16 mouse cellular contexts compared by ENCODE assay signal in genomic region chr9:62509617-62510016, GRCm38 (mm10). TPM values are rescaled to one million over a fixed set of nuclear protein-coding genes. Genes with fewer than 3 reads are reported as not detected.
DNase-seq lines count a peak whose midpoint lies in the region; ATAC-seq lines count a peak whose summit lies in the region.
"Had no signal": no experiment of that assay in that cellular context is flagged by ENCODE, and none has a peak within 500 bp of the region (broad histone marks: within the 10 kb centered on the region; RNA-seq: fewer than 3 reads in every experiment).

No protein-coding gene starts in this region.

- H3K36me3 ChIP-seq in forebrain, embryonic 12.5 days (replicated peaks) = no peaks in the 10 kb centered on the region
- H3K36me3 ChIP-seq in forebrain, embryonic 14.5 days (ENCODE audit: control insufficient read depth, insufficient read depth, low read length) = no peaks in the 10 kb centered on the region
- H3K36me3 ChIP-seq in forebrain, embryonic 15.5 days = no peaks in the 10 kb centered on the region
- no peaks in the 10 kb centered on the region for H3K36me3 ChIP-seq in neural tube, embryonic 15.5 days
- H3K36me3 ChIP-seq: embryonic facial prominence, embryonic 13.5 days; G1E; heart, embryonic 15.5 days; intestine, embryonic 15.5 days; limb, embryonic 15.5 days had no signal

- 0 out of 2 replicates have a peak overlapping the region, but pooled peaks have one; percentile 21 for H3K9ac ChIP-seq in forebrain, embryonic 12.5 days
- H3K9ac ChIP-seq in forebrain, embryonic 14.5 days (ENCODE audit: low read length) = no peak overlapping the region
- no peak overlapping the region for H3K9ac ChIP-seq in forebrain, embryonic 15.5 days (replicated peaks)
- H3K9ac ChIP-seq in neural tube, embryonic 15.5 days (replicated peaks) = no peak overlapping the region
- H3K9ac ChIP-seq: embryonic facial prominence, embryonic 13.5 days; heart, embryonic 15.5 days; intestine, embryonic 15.5 days; limb, embryonic 15.5 days had no signal

- no peak overlapping the region for H3K4me3 ChIP-seq in forebrain, embryonic 12.5 days (replicated peaks)
- H3K4me3 ChIP-seq in forebrain, embryonic 14.5 days (ENCODE audit: low read depth, low read length) = no peak overlapping the region
- H3K4me3 ChIP-seq in forebrain, embryonic 15.5 days = no peak overlapping the region
- no peak overlapping the region for H3K4me3 ChIP-seq in neural tube, embryonic 15.5 days (replicated peaks)
- H3K4me3 ChIP-seq: embryonic facial prominence, embryonic 13.5 days; heart, embryonic 15.5 days; intestine, embryonic 15.5 days; limb, embryonic 15.5 days had no signal

- H3K4me2 ChIP-seq in forebrain, embryonic 12.5 days = no peak overlapping the region
- H3K4me2 ChIP-seq in forebrain, embryonic 14.5 days (ENCODE audit: low read length) = no peak overlapping the region
- H3K4me2 ChIP-seq in forebrain, embryonic 15.5 days (replicated peaks) = no peak overlapping the region
- H3K4me2 ChIP-seq in neural tube, embryonic 15.5 days = no peak overlapping the region
- H3K4me2 ChIP-seq: embryonic facial prominence, embryonic 13.5 days; heart, embryonic 15.5 days; intestine, embryonic 15.5 days; limb, embryonic 15.5 days had no signal

- no peaks in the 10 kb centered on the region for H3K27me3 ChIP-seq in forebrain, embryonic 12.5 days
- no peaks in the 10 kb centered on the region for H3K27me3 ChIP-seq in forebrain, embryonic 14.5 days (replicated peaks; ENCODE audit: control insufficient read depth, insufficient read depth, low read length)
- H3K27me3 ChIP-seq in forebrain, embryonic 15.5 days = no peaks in the 10 kb centered on the region
- H3K27me3 ChIP-seq in neural tube, embryonic 15.5 days (replicated peaks) = no peaks in the 10 kb centered on the region
- H3K27me3 ChIP-seq: embryonic facial prominence, embryonic 13.5 days; heart, embryonic 15.5 days; intestine, embryonic 15.5 days; limb, embryonic 15.5 days had no signal

- H3K4me1 ChIP-seq in forebrain, embryonic 12.5 days = peaks cover 58% of the 10 kb centered on the region
- peaks cover 28% of the 10 kb centered on the region for H3K4me1 ChIP-seq in forebrain, embryonic 14.5 days (ENCODE audit: control insufficient read depth, insufficient read depth, low read length)
- peaks cover 56% of the 10 kb centered on the region for H3K4me1 ChIP-seq in forebrain, embryonic 15.5 days
- H3K4me1 ChIP-seq in neural tube, embryonic 15.5 days = peaks cover 65% of the 10 kb centered on the region

- ATAC-seq in forebrain, embryonic 12.5 days (ENCODE audit: low FRiP score) = no peak
- ATAC-seq in forebrain, embryonic 14.5 days = no peak
- no peak for ATAC-seq in forebrain, embryonic 15.5 days (replicated peaks)
- peak; percentile 48 for ATAC-seq in megakaryocyte progenitor cell, adult 5-6 weeks (replicated peaks; ENCODE audit: poor library complexity)
- no peak for ATAC-seq in neural tube, embryonic 15.5 days (ENCODE audit: low FRiP score)
- ATAC-seq: intestine, embryonic 15.5 days had no signal

- H3K9me3 ChIP-seq in forebrain, embryonic 12.5 days = no peaks in the 10 kb centered on the region
- no peaks in the 10 kb centered on the region for H3K9me3 ChIP-seq in forebrain, embryonic 14.5 days (replicated peaks; ENCODE audit: control insufficient read depth, low read length)
- no peaks in the 10 kb centered on the region for H3K9me3 ChIP-seq in forebrain, embryonic 15.5 days
- no peaks in the 10 kb centered on the region for H3K9me3 ChIP-seq in neural tube, embryonic 15.5 days (replicated peaks)
- H3K9me3 ChIP-seq: embryonic facial prominence, embryonic 13.5 days; G1E; heart, embryonic 15.5 days; intestine, embryonic 15.5 days; limb, embryonic 15.5 days had no signal

- no peak for DNase-seq in forebrain, embryonic 14.5 days (ENCODE audit: low spot score)
- no peak for DNase-seq in urinary bladder, adult 2 months (ENCODE audit: low spot score)
- DNase-seq in embryo, embryonic 11 days = no peak
- no peak for DNase-seq in urinary bladder, postnatal 4 days (ENCODE audit: low spot score in 2 of 2)
- DNase-seq: cerebellum, adult 11 months; kidney, postnatal 36 days; lung, adult 2 months had no signal

- WGBS in forebrain, embryonic 12.5 days = 91% methylated on average over 6 of the region's 6 CpGs
- WGBS in forebrain, embryonic 14.5 days = 89% methylated on average over 6 of the region's 6 CpGs
- WGBS in forebrain, embryonic 15.5 days = 81% methylated on average over 6 of the region's 6 CpGs
- 83% methylated on average over 6 of the region's 6 CpGs for WGBS in neural tube, embryonic 15.5 days

- H3K27ac ChIP-seq in forebrain, embryonic 12.5 days = peak overlapping the region; percentile 67; the same call in 1 of the 2 replicates
- no peak overlapping the region for H3K27ac ChIP-seq in forebrain, embryonic 14.5 days (ENCODE audit: low read depth, low read length)
- peak overlapping the region; percentile 82 for H3K27ac ChIP-seq in forebrain, embryonic 15.5 days (replicated peaks)
- peak overlapping the region; percentile 63 for H3K27ac ChIP-seq in neural tube, embryonic 15.5 days (replicated peaks)
- H3K27ac ChIP-seq: embryonic facial prominence, embryonic 13.5 days; heart, embryonic 15.5 days; intestine, embryonic 15.5 days; limb, embryonic 15.5 days had no signal

RNA-seq across cellular contexts. Expression of gene Coro2b, which starts 27.2 kb away (rescaled TPM):
- polyA plus RNA-seq in forebrain, embryonic 12.5 days (2016; fragmentation: Nextera tagmentation; extraction: Ambion mirVana) = 37.6 and 38.1 TPM in 2 replicates
- polyA plus RNA-seq in forebrain, embryonic 14.5 days (2014; fragmentation: Nextera tagmentation; extraction: Ambion mirVana) = 29.0 and 33.2 TPM in 2 replicates
- 41.0 and 48.8 TPM in 2 replicates for polyA plus RNA-seq in forebrain, embryonic 15.5 days (2015; fragmentation: Nextera tagmentation; extraction: Ambion mirVana)
- 0.10 and 0.30 TPM in 2 replicates for total RNA-seq in megakaryocyte progenitor cell, adult 5-6 weeks (2015)
- not detected in 2 replicates for total RNA-seq in megakaryocyte progenitor cell, adult 5-6 weeks (2017)
- 34.3 and 38.2 TPM in 2 replicates for polyA plus RNA-seq in neural tube, embryonic 15.5 days (2015; fragmentation: Nextera tagmentation; extraction: Ambion mirVana)
- 4.9 and 7.9 TPM in 2 replicates for polyA plus RNA-seq in urinary bladder, adult 2 months (2012; rRNA removed)
- polyA plus RNA-seq: G1E had no signal
